Mouse (Mus musculus): ENCODE results near the gene Svs1.

- TF ChIP-seq POLR2A (IDR thresholded peaks at IDR 0.05; ENCODE audit: insufficient read length, low read depth) (no peak), TCF12 (IDR thresholded peaks at IDR 0.05; ENCODE audit: insufficient read depth, poor library complexity, severe bottlenecking) (no peak), MYOG (IDR thresholded peaks at IDR 0.05; ENCODE audit: control insufficient read depth in 1 of 3, insufficient read depth in 1 of 3, insufficient read length in 2 of 3, low read depth in 2 of 3) (no peak)
Measured at GRCm38 (mm10) chr6:48956785-48957184, 29.9 kb upstream of the Svs1 start.

All from myocyte (in vitro differentiated cells).